Mouse (Mus musculus): Measurements from ENCODE around the gene Fut7. TPM values are rescaled to one million over a fixed set of nuclear protein-coding genes. Genes with fewer than 3 reads are reported as not detected.
A peak's percentile ranks its signal among the peaks of the same experiment; 100 is the strongest.

Fut7 gene
- polyA plus RNA-seq, 1 experiment, result 0.68 TPM

- 64% methylated on average over 10 of the region's 10 CpGs for WGBS
- Histone ChIP-seq H3K27ac (ENCODE audit: insufficient read depth, low read depth, low read length) (peak overlapping the region; percentile 70), H3K4me1 (ENCODE audit: control insufficient read depth, insufficient read depth, insufficient read length, low read length) (peaks cover 6% of the 10 kb centered on the region), H3K4me3 (ENCODE audit: low read depth, low read length) (no peak overlapping the region), H3K36me3 (ENCODE audit: control insufficient read depth, insufficient read depth, low read length) (no peaks in the 10 kb centered on the region), H3K27me3 (ENCODE audit: control insufficient read depth, insufficient read depth, low read length) (no peaks in the 10 kb centered on the region)
- TF ChIP-seq POLR2A (IDR thresholded peaks at IDR 0.05; ENCODE audit: low read depth, low read length) (no peak), CTCF (IDR thresholded peaks at IDR 0.05; ENCODE audit: extremely low read depth, insufficient read length, insufficient replicate concordance, low read depth, low read length) (no peak)
Observed at GRCm38 (mm10) chr2:25465816-25466635, 43.0 kb downstream of the Fut7 start.

GRCm38 (mm10) chr2:25467606-25468303 lies 44.7 kb downstream of the Fut7 start:
- H3K4me3 ChIP-seq (ENCODE audit: low read depth, low read length), result no peak overlapping the region
- no peaks in the 10 kb centered on the region for H3K36me3 ChIP-seq (ENCODE audit: control insufficient read depth, insufficient read depth, low read length)
- TF ChIP-seq CTCF (IDR thresholded peaks at IDR 0.05; ENCODE audit: extremely low read depth, insufficient read length, insufficient replicate concordance, low read depth, low read length) (no peak), POLR2A (IDR thresholded peaks at IDR 0.05; ENCODE audit: low read depth, low read length) (no peak)
- H3K27ac ChIP-seq (ENCODE audit: insufficient read depth, low read depth, low read length), result no peak overlapping the region
- H3K27me3 ChIP-seq (ENCODE audit: control insufficient read depth, insufficient read depth, low read length), result no peaks in the 10 kb centered on the region
- 85% methylated on average over 14 of the region's 14 CpGs for WGBS
- no peaks in the 10 kb centered on the region; the same call in 1 of the 2 replicates for H3K4me1 ChIP-seq (ENCODE audit: control insufficient read depth, insufficient read depth, insufficient read length, low read length)

GRCm38 (mm10) chr2:25468962-25469915 lies 46.2 kb downstream of the Fut7 start:
- WGBS, result 84% methylated on average over 10 of the region's 10 CpGs
- Histone ChIP-seq H3K27ac (ENCODE audit: insufficient read depth, low read depth, low read length) (no peak overlapping the region), H3K36me3 (ENCODE audit: control insufficient read depth, insufficient read depth, low read length) (no peaks in the 10 kb centered on the region), H3K4me3 (ENCODE audit: low read depth, low read length) (no peak overlapping the region), H3K27me3 (ENCODE audit: control insufficient read depth, insufficient read depth, low read length) (no peaks in the 10 kb centered on the region), H3K4me1 (ENCODE audit: control insufficient read depth, insufficient read depth, insufficient read length, low read length) (no peaks in the 10 kb centered on the region; the same call in 1 of the 2 replicates)
- TF ChIP-seq CTCF (IDR thresholded peaks at IDR 0.05; ENCODE audit: extremely low read depth, insufficient read length, insufficient replicate concordance, low read depth, low read length), result no peak
- TF ChIP-seq POLR2A (IDR thresholded peaks at IDR 0.05; ENCODE audit: low read depth, low read length), result no peak

- no peaks in the 10 kb centered on the region for H3K36me3 ChIP-seq (ENCODE audit: control insufficient read depth, insufficient read depth, low read length)
- no peak within 1 kb of the TSS for H3K4me3 ChIP-seq (ENCODE audit: low read depth, low read length)
- 67% methylated on average over 6 of the region's 6 CpGs for WGBS
- no peaks in the 10 kb centered on the region; the same call in 1 of the 2 replicates for H3K4me1 ChIP-seq (ENCODE audit: control insufficient read depth, insufficient read depth, insufficient read length, low read length)
- H3K27me3 ChIP-seq (ENCODE audit: control insufficient read depth, insufficient read depth, low read length), result no peaks in the 10 kb centered on the region
- H3K27ac ChIP-seq (ENCODE audit: insufficient read depth, low read depth, low read length), result no peak within 1 kb of the TSS
- TF ChIP-seq POLR2A (IDR thresholded peaks at IDR 0.05; ENCODE audit: low read depth, low read length) (no peak), CTCF (IDR thresholded peaks at IDR 0.05; ENCODE audit: extremely low read depth, insufficient read length, insufficient replicate concordance, low read depth, low read length) (no peak)
Observed at GRCm38 (mm10) chr2:25469969-25470368, 46.9 kb downstream of the Fut7 start, which contains the start of gene Ptgds. TSS of gene Ptgds (minus strand) at chr2:25470046.

GRCm38 (mm10) chr2:25472550-25472949 lies 49.5 kb downstream of the Fut7 start:
- no peak for TF ChIP-seq CTCF (IDR thresholded peaks at IDR 0.05; ENCODE audit: extremely low read depth, insufficient read length, insufficient replicate concordance, low read depth, low read length)
- TF ChIP-seq POLR2A (IDR thresholded peaks at IDR 0.05; ENCODE audit: low read depth, low read length), result no peak
- Histone ChIP-seq H3K4me3 (ENCODE audit: low read depth, low read length) (no peak overlapping the region), H3K36me3 (ENCODE audit: control insufficient read depth, insufficient read depth, low read length) (no peaks in the 10 kb centered on the region), H3K4me1 (ENCODE audit: control insufficient read depth, insufficient read depth, insufficient read length, low read length) (no peaks in the 10 kb centered on the region), H3K27me3 (ENCODE audit: control insufficient read depth, insufficient read depth, low read length) (no peaks in the 10 kb centered on the region), H3K27ac (ENCODE audit: insufficient read depth, low read depth, low read length) (no peak overlapping the region)
- WGBS, result 92% methylated on average over 2 of the region's 2 CpGs

Other genes with a start within 250 kb of the Fut7 start
- gene Nrarp, start 242.5 kb upstream of the Fut7 start, polyA plus RNA-seq (2012; rRNA removed), result 24.4 and 39.0 TPM in 2 replicates
- 37.3 and 49.3 TPM in 2 replicates for gene Tor4a, start 226.4 kb upstream of the Fut7 start, polyA plus RNA-seq (2012; rRNA removed)
- 21.8 and 37.2 TPM in 2 replicates for gene Nelfb, start 211.8 kb upstream of the Fut7 start, polyA plus RNA-seq (2012; rRNA removed)
- gene Stpg3, start 208.6 kb upstream of the Fut7 start, polyA plus RNA-seq (2012; rRNA removed), result not detected in 2 replicates
- gene Fam166a, start 204.5 kb upstream of the Fut7 start, polyA plus RNA-seq (2012; rRNA removed), result 0.10 TPM in 1 of 2 replicates, not detected in the other
- gene Tubb4b, start 198.6 kb upstream of the Fut7 start, polyA plus RNA-seq (2012; rRNA removed), result 481 and 881 TPM in 2 replicates
- gene Slc34a3, start 188.9 kb upstream of the Fut7 start, polyA plus RNA-seq (2012; rRNA removed), result 0.05 and 5.6 TPM in 2 replicates
- 0.10 TPM in 1 of 2 replicates, not detected in the other for gene Rnf224, start 186.5 kb upstream of the Fut7 start, polyA plus RNA-seq (2012; rRNA removed)
- 7.3 and 145 TPM in 2 replicates for gene Rnf208, start 181.0 kb upstream of the Fut7 start, polyA plus RNA-seq (2012; rRNA removed)
- gene Cysrt1, start 180.8 kb upstream of the Fut7 start, polyA plus RNA-seq (2012; rRNA removed), result 1.7 and 10.7 TPM in 2 replicates
- gene AL732309.1, start 176.4 kb upstream of the Fut7 start, polyA plus RNA-seq (2012; rRNA removed), result 15.3 and 45.8 TPM in 2 replicates
- gene Tmem203, start 167.8 kb upstream of the Fut7 start, polyA plus RNA-seq (2012; rRNA removed), result 29.8 and 51.5 TPM in 2 replicates
- gene Tprn, start 160.6 kb upstream of the Fut7 start, polyA plus RNA-seq (2012; rRNA removed), result 183 and 436 TPM in 2 replicates
- gene Ssna1, start 150.8 kb upstream of the Fut7 start, polyA plus RNA-seq (2012; rRNA removed), result 40.7 and 55.9 TPM in 2 replicates
- 31.0 and 71.6 TPM in 2 replicates for gene Anapc2, start 150.8 kb upstream of the Fut7 start, polyA plus RNA-seq (2012; rRNA removed)
- not detected in 2 replicates for gene Tmem210, start 135.1 kb upstream of the Fut7 start, polyA plus RNA-seq (2012; rRNA removed)
- 49.7 and 138 TPM in 2 replicates for gene Lrrc26, start 133.4 kb upstream of the Fut7 start, polyA plus RNA-seq (2012; rRNA removed)
- gene Grin1, start 104.1 kb upstream of the Fut7 start, polyA plus RNA-seq (2012; rRNA removed), result 0.34 and 0.63 TPM in 2 replicates
- 11.1 and 20.5 TPM in 2 replicates for gene Man1b1, start 90.9 kb upstream of the Fut7 start, polyA plus RNA-seq (2012; rRNA removed)
- 12.5 and 24.4 TPM in 2 replicates for gene Dpp7, start 66.9 kb upstream of the Fut7 start, polyA plus RNA-seq (2012; rRNA removed)
- 130 and 360 TPM in 2 replicates for gene Uap1l1, start 57.6 kb upstream of the Fut7 start, polyA plus RNA-seq (2012; rRNA removed)
- gene Sapcd2, start 50.9 kb upstream of the Fut7 start, polyA plus RNA-seq (2012; rRNA removed), result 15.4 and 28.8 TPM in 2 replicates
- 25.8 and 50.7 TPM in 2 replicates for gene Entpd2, start 27.4 kb upstream of the Fut7 start, polyA plus RNA-seq (2012; rRNA removed)
- 103 and 117 TPM in 2 replicates for gene Npdc1, start 23.9 kb upstream of the Fut7 start, polyA plus RNA-seq (2012; rRNA removed)
- 15.0 and 18.5 TPM in 2 replicates for gene Abca2, start 5.4 kb downstream of the Fut7 start, polyA plus RNA-seq (2012; rRNA removed)
- gene Clic3, start 33.6 kb downstream of the Fut7 start, polyA plus RNA-seq (2012; rRNA removed), result 0.38 and 12.0 TPM in 2 replicates
- gene Paxx, start 37.8 kb downstream of the Fut7 start, polyA plus RNA-seq (2012; rRNA removed), result 48.6 and 62.7 TPM in 2 replicates
- 0.28 and 0.39 TPM in 2 replicates for gene Ptgds, start 46.8 kb downstream of the Fut7 start, polyA plus RNA-seq (2012; rRNA removed)
- not detected in 2 replicates for gene Lcn12, start 70.6 kb downstream of the Fut7 start, polyA plus RNA-seq (2012; rRNA removed)
- 32.0 and 34.0 TPM in 2 replicates for gene Fbxw5, start 77.5 kb downstream of the Fut7 start, polyA plus RNA-seq (2012; rRNA removed)
- 2.1 and 2.2 TPM in 2 replicates for gene C8g, start 78.5 kb downstream of the Fut7 start, polyA plus RNA-seq (2012; rRNA removed)
- gene Traf2, start 123.7 kb downstream of the Fut7 start, polyA plus RNA-seq (2012; rRNA removed), result 8.2 and 13.7 TPM in 2 replicates
- 209 and 413 TPM in 2 replicates for gene Edf1, start 134.6 kb downstream of the Fut7 start, polyA plus RNA-seq (2012; rRNA removed)
- gene Mamdc4, start 151.6 kb downstream of the Fut7 start, polyA plus RNA-seq (2012; rRNA removed), result 0.52 and 1.1 TPM in 2 replicates
- 15.8 and 29.7 TPM in 2 replicates for gene Phpt1, start 152.0 kb downstream of the Fut7 start, polyA plus RNA-seq (2012; rRNA removed)
- 1.7 and 2.2 TPM in 2 replicates for gene Ajm1, start 158.5 kb downstream of the Fut7 start, polyA plus RNA-seq (2012; rRNA removed)
- 35.3 and 47.6 TPM in 2 replicates for gene Rabl6, start 185.3 kb downstream of the Fut7 start, polyA plus RNA-seq (2012; rRNA removed)
- not detected in 2 replicates for gene Ccdc183, start 194.4 kb downstream of the Fut7 start, polyA plus RNA-seq (2012; rRNA removed)
- 10.0 and 11.7 TPM in 2 replicates for gene Tmem141, start 198.7 kb downstream of the Fut7 start, polyA plus RNA-seq (2012; rRNA removed)
- 0.65 and 1.4 TPM in 2 replicates for gene Fcna, start 204.8 kb downstream of the Fut7 start, polyA plus RNA-seq (2012; rRNA removed)
- gene Lcn8, start 229.9 kb downstream of the Fut7 start, polyA plus RNA-seq (2012; rRNA removed), result not detected in 2 replicates
- gene Lcn5, start 234.7 kb downstream of the Fut7 start, polyA plus RNA-seq (2012; rRNA removed), result not detected in 2 replicates

Measured in small intestine, adult 2 months (tissue).